Mouse (Mus musculus) layer of hippocampus, adult 9-10 months (tissue): ENCODE measurements around the gene Sp110.
"Not testable (repeated sequence)": the region's sequence is repeated elsewhere in the genome, so short reads cannot be mapped to it uniquely, and the experiment has no call there.

Source experiments
- DNase-seq: peaks from one replicate; pipeline ENCODE4 v3.0.0; 2022; ENCODE audit warnings: low spot score

Sp110 gene

DNA sequence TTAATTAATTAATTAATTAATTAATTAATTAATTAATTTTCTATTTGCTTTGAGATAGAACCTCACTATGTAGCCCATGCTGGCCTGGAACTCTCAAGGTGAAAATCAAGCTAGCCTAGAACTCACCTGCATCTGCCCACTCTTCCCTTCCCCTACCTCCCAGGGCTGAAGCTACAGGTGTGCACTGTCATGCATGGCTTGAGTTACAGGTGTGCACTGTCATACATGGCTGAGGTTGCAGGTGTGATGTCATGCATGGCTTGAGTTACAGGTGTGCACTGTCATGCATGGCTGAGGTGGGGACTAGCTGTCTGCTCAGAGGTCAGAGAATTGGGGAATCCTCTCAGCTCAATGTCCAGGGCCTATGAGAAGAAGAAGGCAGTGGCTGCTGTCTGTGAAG is 52.2 kb downstream of the Sp110 start:
- DNase-seq = not testable (repeated sequence)

DNA sequence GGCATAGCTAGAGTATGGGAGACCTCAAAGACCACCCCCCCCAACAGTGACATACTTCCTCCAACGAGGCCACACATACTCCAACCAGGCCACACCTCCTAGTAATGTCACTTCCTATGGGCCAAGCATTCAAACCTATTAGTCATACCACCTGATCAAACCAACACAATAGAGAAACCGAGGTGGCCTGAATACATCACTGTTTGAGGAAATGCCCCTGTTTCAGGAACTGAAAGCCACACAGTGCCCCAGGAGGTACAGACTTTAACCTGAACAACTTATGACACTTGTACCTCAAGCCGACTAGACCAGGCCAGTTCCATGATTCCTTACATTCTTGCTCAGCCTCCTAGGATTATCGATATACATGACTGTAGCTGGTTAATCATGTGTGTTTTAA is 54.8 kb downstream of the Sp110 start:
- not testable (repeated sequence) for DNase-seq

DNA sequence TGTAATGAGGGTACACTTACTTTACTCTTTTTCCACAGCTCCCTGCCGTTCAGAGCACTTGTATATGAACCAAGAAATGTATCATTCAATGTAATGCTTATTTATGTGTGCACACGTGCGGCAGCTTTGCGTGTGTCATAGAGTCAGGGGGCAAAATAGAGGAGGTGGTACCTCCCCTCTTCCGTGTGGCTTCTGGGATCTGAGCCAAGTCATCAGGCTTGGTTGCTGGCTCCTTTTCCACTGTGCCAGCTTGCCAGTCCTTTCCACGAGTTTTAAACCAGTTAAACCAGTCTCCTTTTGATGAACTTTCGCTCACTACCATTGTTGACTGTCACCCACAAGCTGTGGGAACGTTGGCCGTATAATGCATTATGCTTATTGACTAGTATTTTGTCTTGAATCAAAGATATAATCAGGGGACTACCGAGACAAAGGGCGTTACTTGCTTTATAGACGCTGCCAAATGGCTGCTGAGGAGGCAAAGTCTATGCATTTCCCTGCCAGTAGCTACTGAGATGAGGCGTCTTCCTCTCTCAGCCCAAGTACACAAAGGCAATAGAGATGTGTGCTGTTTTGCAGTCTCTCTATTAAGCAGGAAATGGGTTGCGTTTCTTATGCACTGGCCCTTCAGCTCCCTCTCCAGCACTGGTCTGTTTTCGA is 70.0 kb downstream of the Sp110 start:
- DNase-seq = not testable (repeated sequence)
